Mouse (Mus musculus) skeletal muscle tissue, adult 2 months (tissue): ENCODE results near the gene Samd14.

Source experiments
- DNase-seq: peaks from one replicate; pipeline ENCODE4 v3.0.0-alpha.2; 2012; ENCODE audit warnings: low read depth, low spot score

The Samd14 gene

GRCm38 (mm10) chr11:95036521-95036920 is 26.8 kb downstream of the Samd14 start:
- DNase-seq: no peak

DNA sequence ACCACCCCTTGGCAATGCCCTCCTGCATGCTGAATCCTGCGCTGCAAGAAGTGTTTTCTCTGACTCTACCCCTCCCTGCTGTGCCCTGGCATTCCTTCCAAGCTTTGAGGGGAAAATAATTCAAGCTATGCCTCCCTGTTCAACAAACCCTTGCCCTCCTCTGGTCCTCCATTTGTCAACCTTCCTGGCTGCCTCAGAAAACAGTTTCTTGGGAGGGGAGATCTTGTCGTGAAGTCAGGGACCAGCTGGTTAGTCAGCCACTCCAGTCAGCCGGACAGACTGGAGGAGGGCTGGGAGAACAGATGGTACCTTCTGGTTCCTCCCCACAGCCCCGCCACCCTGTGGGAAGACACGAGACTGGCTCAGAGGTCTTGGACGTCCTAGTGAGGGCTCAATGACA is 27.6 kb downstream of the Samd14 start:
- DNase-seq: no peak

- DNase-seq: no peak
These were observed 28.6 kb downstream of the Samd14 start for GRCm38 (mm10) chr11:95038156-95038817.

GRCm38 (mm10) chr11:95038818-95039655 is 29.4 kb downstream of the Samd14 start:
- DNase-seq: peak; percentile 76

GRCm38 (mm10) chr11:95039766-95040165 is 30.1 kb downstream of the Samd14 start:
- no peak for DNase-seq

GRCm38 (mm10) chr11:95040491-95041138 is 30.9 kb downstream of the Samd14 start:
- DNase-seq: peak; percentile 95

DNA sequence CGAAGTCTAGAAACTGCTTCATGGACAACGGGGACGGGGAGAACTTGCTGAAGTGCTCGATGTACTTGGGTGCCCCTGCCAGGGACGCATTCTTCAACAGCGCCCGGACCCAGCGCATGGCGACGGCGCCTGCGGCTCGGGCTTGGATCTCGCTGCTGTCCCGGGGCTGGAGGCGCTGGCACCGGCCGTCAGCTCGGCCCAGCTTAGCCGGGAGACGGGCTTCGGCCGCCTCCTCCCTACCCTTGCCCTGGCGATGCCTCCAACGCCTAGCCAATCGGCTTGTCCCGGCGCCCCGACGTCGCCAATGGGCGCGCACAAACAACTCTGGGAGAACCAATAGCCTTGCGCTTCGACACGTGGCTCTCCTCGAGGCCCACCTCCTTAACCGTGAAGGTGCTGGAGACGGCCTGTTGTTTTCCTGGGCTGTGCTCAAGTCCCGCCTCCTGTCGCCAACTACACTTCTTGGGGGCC is 31.5 kb downstream of the Samd14 start, which contains the start of gene Pdk2:
Gene Pdk2 (minus strand): TSS at position 216 of the 471 bp plus-strand sequence.
- peak; percentile 98 for DNase-seq

- peak; percentile 85 for DNase-seq
These were observed 32.4 kb downstream of the Samd14 start for GRCm38 (mm10) chr11:95042096-95042495.

- DNase-seq: no peak
These were observed 33.4 kb downstream of the Samd14 start for GRCm38 (mm10) chr11:95043060-95043459.

GRCm38 (mm10) chr11:95043608-95044007 is 33.9 kb downstream of the Samd14 start:
- DNase-seq: no peak

GRCm38 (mm10) chr11:95044185-95044870 is 34.6 kb downstream of the Samd14 start:
- no peak for DNase-seq

DNA sequence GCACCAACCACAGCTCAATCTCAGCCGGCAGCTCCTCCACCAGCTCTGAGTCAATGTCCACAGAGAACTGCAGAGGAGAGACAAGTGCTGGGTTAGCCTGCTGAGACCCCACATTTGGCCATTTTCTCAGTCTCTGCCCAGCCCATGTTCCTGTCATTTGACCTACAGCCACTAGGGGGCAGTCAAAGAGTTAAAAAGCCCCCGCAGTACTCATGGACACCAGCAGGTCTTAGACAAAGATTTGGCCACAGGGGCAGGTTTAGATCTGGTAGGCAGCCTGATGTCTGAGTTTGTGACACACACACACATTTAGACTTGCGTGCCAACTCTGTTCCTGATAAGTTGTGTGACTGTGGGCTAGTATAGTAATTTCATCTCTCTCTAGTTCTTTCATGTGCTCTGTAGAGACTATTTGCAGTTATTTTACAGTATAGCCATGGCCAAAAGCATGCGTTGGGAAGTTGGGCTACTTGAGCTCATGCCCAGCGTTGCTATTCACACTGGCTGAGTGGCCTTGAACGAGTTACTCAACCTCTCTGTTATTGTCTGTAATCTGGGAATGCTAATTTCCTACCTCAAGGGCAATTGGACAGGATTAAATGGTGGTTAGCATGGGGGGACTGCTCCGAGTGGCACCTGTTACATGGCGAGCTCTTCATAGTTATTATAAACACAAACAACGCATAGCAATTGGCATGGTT is 37.5 kb downstream of the Samd14 start:
- DNase-seq: peak; percentile 58

- DNase-seq: no peak
These were observed 43.4 kb downstream of the Samd14 start for GRCm38 (mm10) chr11:95053062-95053461.

DNA sequence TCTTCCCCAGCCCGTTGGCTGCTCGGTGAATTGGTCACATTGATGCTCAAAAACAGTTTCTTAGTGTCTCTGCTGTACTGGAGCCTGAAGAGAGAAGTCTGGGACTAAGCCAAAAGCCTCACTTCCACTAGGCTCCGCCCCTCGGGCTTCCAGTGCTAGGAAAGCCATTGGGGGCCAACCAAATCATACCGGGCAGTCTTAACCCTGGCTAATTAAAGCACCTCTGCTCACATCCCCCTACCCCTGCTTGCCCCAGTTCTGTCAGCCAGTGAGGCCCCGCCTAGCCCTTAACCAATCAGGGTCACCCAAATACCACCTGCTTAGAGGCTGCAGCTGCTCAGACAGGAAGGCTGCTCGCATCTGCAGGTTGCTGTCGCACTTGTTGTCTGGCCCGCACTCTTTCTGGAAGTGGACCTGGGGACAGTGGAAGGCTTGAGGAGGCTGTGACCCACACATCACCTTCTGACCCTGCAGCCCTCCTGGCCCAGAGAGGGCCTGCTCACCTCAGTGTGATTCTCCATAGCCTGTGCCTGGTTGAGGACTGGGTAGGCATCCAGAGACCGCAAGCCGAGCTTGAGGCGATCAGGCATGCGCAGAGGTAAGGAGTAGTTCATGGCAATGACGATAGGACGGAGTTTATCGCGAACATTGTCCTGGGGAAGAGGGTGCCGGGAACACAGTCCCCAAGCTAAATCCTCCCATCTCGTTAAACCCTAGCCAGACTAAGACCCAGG is 47.3 kb downstream of the Samd14 start:
- DNase-seq: no peak

DNA sequence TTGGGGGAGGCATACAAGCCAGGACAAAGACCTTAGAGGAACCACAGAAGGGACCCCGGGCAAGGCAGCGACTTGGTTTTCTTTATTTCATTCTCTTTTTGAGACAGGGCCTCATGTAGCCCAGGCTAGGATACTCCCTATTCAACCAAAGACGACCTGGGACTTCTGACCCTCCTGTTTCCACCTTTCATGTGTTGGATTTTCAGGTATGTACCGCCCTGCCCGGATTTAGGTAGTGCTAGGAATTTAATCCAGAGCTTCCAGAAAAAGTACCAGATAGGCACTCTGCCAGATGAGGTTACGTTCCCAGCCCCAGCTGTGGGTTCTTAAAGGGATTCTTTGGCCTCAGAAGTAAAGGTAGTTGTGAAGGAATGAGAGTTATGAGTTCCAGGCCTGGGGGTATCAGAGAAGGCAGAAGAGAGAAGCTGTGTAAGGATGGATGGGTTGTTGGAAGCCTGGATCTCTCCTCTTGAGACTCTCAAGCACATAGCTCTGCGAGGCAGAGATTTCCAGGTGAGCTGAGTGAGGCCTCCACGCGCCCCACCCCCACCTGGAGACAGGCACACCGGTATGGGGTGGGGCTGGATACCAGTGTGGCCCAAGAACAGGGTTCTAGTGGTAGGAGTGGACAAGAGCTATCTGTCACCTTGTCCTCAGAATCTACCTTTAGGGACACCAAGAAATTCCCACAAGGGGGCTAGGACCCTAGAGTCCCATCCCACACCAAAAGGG is 59.7 kb downstream of the Samd14 start:
- DNase-seq: no peak

GRCm38 (mm10) chr11:95070140-95071107 is 60.7 kb downstream of the Samd14 start:
- no peak for DNase-seq

DNA sequence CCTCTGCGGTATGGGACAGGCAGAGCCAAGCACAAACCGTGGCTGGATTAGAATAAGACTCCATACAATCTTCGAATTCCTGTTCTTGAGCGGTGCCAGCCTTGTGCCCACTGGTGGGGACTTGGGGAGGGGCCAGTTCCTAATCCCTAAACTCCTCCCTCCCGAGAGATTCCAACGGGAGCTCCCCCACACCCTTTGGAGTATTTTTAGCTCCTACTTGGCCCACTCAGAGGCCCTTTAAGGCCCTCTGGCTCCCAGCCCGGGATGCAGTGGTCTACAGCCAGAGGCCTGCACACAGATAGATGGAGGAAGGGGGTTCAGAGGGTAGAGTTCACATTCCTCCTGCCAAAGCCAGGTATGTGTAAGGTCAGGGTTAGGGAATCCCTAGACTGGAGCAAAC is 61.6 kb downstream of the Samd14 start:
- no peak for DNase-seq

DNA sequence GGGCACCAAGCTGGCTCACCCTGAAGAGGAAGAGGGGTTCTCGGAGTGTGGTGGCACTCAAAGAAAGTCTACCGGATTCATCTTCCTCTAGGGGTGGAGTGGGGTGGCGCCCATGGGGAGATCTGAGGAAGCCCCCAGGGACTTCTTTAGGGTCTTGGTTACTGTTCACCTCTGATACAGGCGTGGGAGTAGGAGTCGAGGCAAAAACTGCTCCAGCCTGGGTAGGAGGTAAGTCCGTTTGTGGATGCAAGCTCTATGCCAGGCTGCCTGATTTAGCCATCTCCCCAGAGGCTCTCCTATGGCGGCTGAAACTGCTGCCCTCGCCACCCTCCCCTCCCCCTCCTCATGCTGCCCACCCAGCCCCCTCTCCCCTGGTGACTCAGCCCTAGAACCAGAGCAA is 62.5 kb downstream of the Samd14 start:
- no peak for DNase-seq
